Mouse (Mus musculus) lung, adult 2 months (tissue): ENCODE measurements around the gene Fggy.

Source experiments
- CTCF ChIP-seq: fragments of 200-500 bp; IDR thresholded peaks from 2 replicates; pipeline ENCODE4 v1.5.1; 2011; ENCODE audit warnings: mild to moderate bottlenecking, low read length, control low read depth; ENCODE audit not compliant: insufficient read depth
- POLR2A ChIP-seq: fragments of 200-500 bp; IDR thresholded peaks from 2 replicates; pipeline ENCODE4 v1.6.1; 2011; ENCODE audit warnings: low read depth, mild to moderate bottlenecking, control low read depth, low read length, borderline replicate concordance; ENCODE audit errors: extremely low read depth

DNA sequence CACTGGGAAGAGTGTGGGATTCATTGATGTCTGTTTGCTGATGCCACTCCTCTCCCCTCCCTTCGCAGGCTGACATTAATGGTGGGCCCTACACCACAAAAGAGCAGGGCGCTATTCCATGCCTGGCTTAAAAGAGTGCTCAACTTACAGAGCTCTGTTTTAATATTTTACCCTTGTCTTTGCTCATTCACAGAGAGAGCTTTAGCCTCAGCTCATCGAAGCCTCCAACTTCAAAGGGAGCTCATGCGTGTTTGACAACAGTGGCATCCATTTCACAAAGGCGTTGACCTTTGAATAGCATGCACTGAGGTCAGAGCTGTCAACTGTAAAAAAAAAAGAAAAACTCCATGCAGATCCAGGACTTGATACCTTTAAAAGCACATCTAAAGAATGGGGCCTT is 86.7 kb downstream of the Fggy start:
- TF ChIP-seq POLR2A (no peak), CTCF (no peak)
